Mouse (Mus musculus) mouse trophoblast stem cell (cell line): ENCODE measurements around the gene Usp32.

Experiments used
- in situ Hi-C, 2 experiments: fragments of 300-500 bp; cut with MseI, MboI; formaldehyde crosslinking; loops; 2 replicates in 1 of 2; 3 replicates in 1 of 2; pipeline ENCODE4 v1.15.1; 2025

The Usp32 gene

GRCm38 (mm10) chr11:84956400-84956799 is 183.6 kb downstream of the Usp32 start:
- in situ Hi-C loops = no loop called here

- in situ Hi-C loops = no loop called here
Measured at GRCm38 (mm10) chr11:84952611-84953010, 187.3 kb downstream of the Usp32 start.

- in situ Hi-C loops = no loop called here
Measured at GRCm38 (mm10) chr11:84948526-84948925, 191.4 kb downstream of the Usp32 start.

GRCm38 (mm10) chr11:84948114-84948513 is 191.8 kb downstream of the Usp32 start:
- in situ Hi-C loops = no loop called here

GRCm38 (mm10) chr11:84947206-84947605 is 192.8 kb downstream of the Usp32 start:
- in situ Hi-C loops = no loop called here

GRCm38 (mm10) chr11:84945841-84946240 is 194.1 kb downstream of the Usp32 start:
- in situ Hi-C loops = no loop called here

- in situ Hi-C loops = no loop called here
Measured at GRCm38 (mm10) chr11:84944639-84945435, 195.1 kb downstream of the Usp32 start.

GRCm38 (mm10) chr11:84943948-84944347 is 196.0 kb downstream of the Usp32 start:
- in situ Hi-C loops = no loop called here

GRCm38 (mm10) chr11:84940140-84940539 is 199.8 kb downstream of the Usp32 start:
- in situ Hi-C loops = no loop called here

- in situ Hi-C loops = no loop called here
Measured at GRCm38 (mm10) chr11:84939508-84940053, 200.4 kb downstream of the Usp32 start.
